ENCODE assay signal across 7 mouse cellular contexts in genomic region chr6:140519488-140520159, GRCm38 (mm10).
A peak's percentile ranks its signal among the peaks of the same experiment; 100 is the strongest.
DNase-seq lines count a peak whose midpoint lies in the region; ATAC-seq lines count a peak whose summit lies in the region.

No protein-coding gene starts in this region.

- H3K9me3 ChIP-seq in lung, embryonic 16.5 days (ENCODE audit: control insufficient read depth, low read length), result no peaks in the 10 kb centered on the region
- H3K9me3 ChIP-seq in heart, embryonic 16.5 days (replicated peaks; ENCODE audit: control insufficient read depth, low read length), result no peaks in the 10 kb centered on the region
- no peaks in the 10 kb centered on the region for H3K9me3 ChIP-seq in neural tube, embryonic 13.5 days

- no peak for DNase-seq in lung, postnatal 14 days
- peak; percentile 65 for DNase-seq in embryo, embryonic 10 days (ENCODE audit: low spot score)
- DNase-seq in ovary, postnatal 36 days (ENCODE audit: low spot score), result no peak
- no peak for DNase-seq in adrenal gland, postnatal 4 days (ENCODE audit: low spot score in 2 of 2)

- ATAC-seq in lung, embryonic 16.5 days (ENCODE audit: low read depth), result peak; percentile 70
- ATAC-seq in heart, embryonic 16.5 days (replicated peaks; ENCODE audit: extremely low read depth, insufficient read depth, low FRiP score), result peak; percentile 9; the same call in 1 of the 2 replicates
- peak; percentile 25; the same call in 1 of the 2 replicates for ATAC-seq in neural tube, embryonic 13.5 days (ENCODE audit: low read depth)

- H3K27me3 ChIP-seq in lung, embryonic 16.5 days (ENCODE audit: control insufficient read depth, insufficient read depth, low read depth, low read length), result no peaks in the 10 kb centered on the region
- H3K27me3 ChIP-seq in heart, embryonic 16.5 days (ENCODE audit: control insufficient read depth, insufficient read depth, low read length), result no peaks in the 10 kb centered on the region
- H3K27me3 ChIP-seq in neural tube, embryonic 13.5 days, result no peaks in the 10 kb centered on the region

- H3K4me2 ChIP-seq in lung, embryonic 16.5 days (ENCODE audit: low read depth, low read length), result no peak overlapping the region
- peak overlapping the region; percentile 39 for H3K4me2 ChIP-seq in heart, embryonic 16.5 days (ENCODE audit: low read depth, low read length)
- no peak overlapping the region for H3K4me2 ChIP-seq in neural tube, embryonic 13.5 days

- peak overlapping the region; percentile 52 for H3K27ac ChIP-seq in lung, embryonic 16.5 days (ENCODE audit: low read length)
- H3K27ac ChIP-seq in heart, embryonic 16.5 days (ENCODE audit: low read length), result peak overlapping the region; percentile 82
- H3K27ac ChIP-seq in neural tube, embryonic 13.5 days (replicated peaks), result peak overlapping the region; percentile 49

- H3K4me1 ChIP-seq in lung, embryonic 16.5 days (replicated peaks; ENCODE audit: control insufficient read depth, insufficient read depth, low read length), result peaks cover 17% of the 10 kb centered on the region
- peaks cover 37% of the 10 kb centered on the region for H3K4me1 ChIP-seq in heart, embryonic 16.5 days (ENCODE audit: control insufficient read depth, insufficient read depth, low read length)
- peaks cover 46% of the 10 kb centered on the region for H3K4me1 ChIP-seq in neural tube, embryonic 13.5 days (replicated peaks)

- WGBS in lung, embryonic 16.5 days, result 36% methylated on average over 10 of the region's 10 CpGs
- WGBS in heart, embryonic 16.5 days, result 53% methylated on average over 10 of the region's 10 CpGs
- WGBS in neural tube, embryonic 13.5 days, result 46% methylated on average over 10 of the region's 10 CpGs

- no peak overlapping the region for H3K4me3 ChIP-seq in lung, embryonic 16.5 days (ENCODE audit: low read length)
- H3K4me3 ChIP-seq in heart, embryonic 16.5 days (ENCODE audit: low read length), result no peak overlapping the region
- H3K4me3 ChIP-seq in neural tube, embryonic 13.5 days, result no peak overlapping the region

- H3K9ac ChIP-seq in lung, embryonic 16.5 days (ENCODE audit: low read length), result no peak overlapping the region; the same call in 1 of the 2 replicates
- H3K9ac ChIP-seq in heart, embryonic 16.5 days (ENCODE audit: low read length), result no peak overlapping the region; the same call in 1 of the 2 replicates
- 0 out of 2 replicates have a peak overlapping the region, but pooled peaks have one; percentile 3 for H3K9ac ChIP-seq in neural tube, embryonic 13.5 days

- no peaks in the 10 kb centered on the region for H3K36me3 ChIP-seq in lung, embryonic 16.5 days (ENCODE audit: control insufficient read depth, insufficient read depth, low read length)
- no peaks in the 10 kb centered on the region for H3K36me3 ChIP-seq in heart, embryonic 16.5 days (ENCODE audit: control insufficient read depth, insufficient read depth)
- H3K36me3 ChIP-seq in neural tube, embryonic 13.5 days, result no peaks in the 10 kb centered on the region

Comparison
In these comparisons a context has a peak if more than half of its experiments do, and no peak if none do; other contexts are left out.
1. ATAC-seq: peak in every context shown above with its lines; median percentile 70 in lung, embryonic 16.5 days; 25 in neural tube, embryonic 13.5 days; 9 in heart, embryonic 16.5 days.